Mouse (Mus musculus) ovary, adult 18-20 months (tissue): Measurements from ENCODE around the gene Krt25.

Experiments
- DNase-seq: peaks from one replicate; pipeline ENCODE4 v3.0.0; 2022; ENCODE audit warnings: low spot score, mixed read lengths

Krt25 gene

GRCm38 (mm10) chr11:99276786-99277185 lies 46.0 kb downstream of the Krt25 start:
- DNase-seq: no peak

GRCm38 (mm10) chr11:99275624-99276023 lies 47.1 kb downstream of the Krt25 start:
- no peak for DNase-seq

- no peak for DNase-seq
Observed at GRCm38 (mm10) chr11:99272721-99273120, 50.0 kb downstream of the Krt25 start.

DNA sequence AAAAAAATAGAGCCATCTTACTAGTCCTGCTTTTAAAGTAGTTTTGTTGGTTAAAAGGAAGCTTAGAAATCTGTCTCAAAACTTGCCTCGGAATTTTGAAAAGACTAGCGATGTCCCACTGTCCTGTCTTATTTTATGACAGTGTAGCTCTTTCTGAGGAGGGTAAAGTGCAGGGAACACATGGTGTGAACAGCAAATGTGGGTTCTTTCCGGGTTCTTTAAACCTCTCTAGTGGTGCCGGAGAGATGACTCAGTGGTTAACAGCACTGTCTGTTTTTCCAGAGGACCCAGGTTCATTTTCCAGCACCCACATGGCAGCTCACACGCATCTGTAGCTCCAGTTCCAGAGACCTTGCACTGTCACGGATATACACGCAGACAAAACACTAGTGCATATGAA lies 53.6 kb downstream of the Krt25 start:
- DNase-seq: no peak

DNA sequence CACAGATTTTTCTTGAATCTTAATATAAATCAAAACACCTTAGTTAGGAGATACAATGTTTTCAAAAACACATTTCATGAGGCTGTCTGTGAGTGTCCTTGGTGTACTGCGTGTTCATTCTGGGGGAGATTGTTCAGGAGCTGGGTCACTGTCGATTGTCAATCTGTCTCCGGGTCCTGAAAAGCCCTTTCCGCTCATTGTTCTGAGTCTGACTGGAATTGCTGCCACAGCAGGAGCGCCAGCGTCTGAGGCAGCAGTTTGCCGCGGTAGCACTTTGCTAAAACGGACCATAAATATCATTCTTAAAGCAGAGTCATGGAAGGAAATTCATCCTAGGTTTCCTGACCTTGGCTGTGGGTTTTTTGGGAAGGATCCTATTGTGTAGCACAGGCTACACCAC lies 57.0 kb downstream of the Krt25 start:
- DNase-seq: no peak
